Mouse (Mus musculus): ENCODE measurements at regions not wholly inside any gene's neighbourhood (a gene's known extent, or its start where the extent isn't known, plus 50 kb on each side); places are given as distances from the start of the nearest gene placed in this dataset.

DNA sequence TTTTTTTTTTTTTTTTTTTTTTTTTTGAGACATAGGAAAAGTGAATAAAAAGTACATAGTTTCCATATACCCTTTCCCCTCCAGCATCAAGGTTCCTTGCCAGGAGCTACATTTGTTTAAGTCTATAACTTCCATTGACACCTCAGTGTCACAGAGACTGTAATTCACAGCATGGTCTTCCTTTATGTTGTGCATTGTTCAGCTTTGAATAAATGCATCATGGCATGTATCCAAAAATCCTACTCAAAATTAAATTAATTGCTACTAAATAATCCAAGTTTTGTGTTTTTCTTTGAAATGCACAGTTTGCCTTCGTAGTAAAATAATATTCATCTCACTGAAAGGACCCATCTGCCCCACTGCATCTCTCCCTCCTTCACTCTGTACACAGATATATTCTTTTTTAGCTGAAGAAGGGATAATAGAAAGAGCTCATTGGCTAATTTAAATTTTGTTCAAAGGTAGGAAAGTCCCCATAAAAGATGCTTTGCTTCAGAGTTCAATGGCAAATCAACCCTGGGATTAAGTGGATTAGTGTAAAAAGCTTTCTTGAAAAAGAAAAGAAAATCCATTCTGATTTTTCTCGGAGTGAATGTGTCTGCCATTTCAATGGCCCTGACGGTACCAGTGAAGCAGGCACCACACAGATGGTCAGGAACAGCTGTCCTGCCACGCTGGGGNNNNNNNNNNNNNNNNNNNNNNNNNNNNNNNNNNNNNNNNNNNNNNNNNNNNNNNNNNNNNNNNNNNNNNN is 301.3 kb upstream of the Marcks start:
- ATAC-seq = no peak

DNA sequence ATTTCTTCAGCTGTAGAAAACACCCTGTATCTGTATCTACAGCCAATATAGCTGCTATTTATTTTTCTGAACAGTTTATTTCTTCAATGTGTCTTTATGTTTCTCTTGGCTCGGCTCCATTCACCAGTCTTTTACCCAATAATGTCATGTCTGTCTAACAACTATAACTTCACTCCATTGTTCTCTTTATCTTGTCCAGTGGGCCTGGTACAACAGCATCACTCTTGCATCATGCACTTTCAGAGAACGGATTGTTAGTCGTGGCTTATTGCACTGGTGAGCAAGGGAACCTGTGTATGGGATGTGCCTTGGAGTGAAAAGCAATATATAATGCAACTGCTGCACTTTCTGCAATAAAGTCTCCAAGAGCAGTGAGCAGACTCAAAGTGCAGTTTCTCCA is 299.6 kb upstream of the Marcks start:
- no peak for ATAC-seq

DNA sequence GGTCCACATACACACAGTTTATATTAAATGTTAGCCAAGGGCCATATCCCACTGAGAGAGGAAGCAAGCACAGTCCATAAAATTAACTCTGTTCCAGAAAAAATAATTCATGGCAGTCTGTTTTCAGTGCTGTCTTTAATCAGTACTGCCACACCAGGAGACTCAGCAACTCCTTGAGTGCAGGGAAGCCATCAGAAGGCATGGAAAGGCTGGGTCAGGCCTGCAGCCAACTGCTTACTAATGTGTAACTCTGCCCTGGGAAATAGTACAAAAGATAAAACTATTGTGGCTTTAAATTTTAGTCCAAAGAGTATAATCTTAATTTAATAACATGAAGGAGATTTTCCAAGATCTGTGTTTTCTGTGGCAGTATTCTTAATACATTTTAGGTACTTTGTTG is 298.1 kb upstream of the Marcks start:
- no peak for ATAC-seq

DNA sequence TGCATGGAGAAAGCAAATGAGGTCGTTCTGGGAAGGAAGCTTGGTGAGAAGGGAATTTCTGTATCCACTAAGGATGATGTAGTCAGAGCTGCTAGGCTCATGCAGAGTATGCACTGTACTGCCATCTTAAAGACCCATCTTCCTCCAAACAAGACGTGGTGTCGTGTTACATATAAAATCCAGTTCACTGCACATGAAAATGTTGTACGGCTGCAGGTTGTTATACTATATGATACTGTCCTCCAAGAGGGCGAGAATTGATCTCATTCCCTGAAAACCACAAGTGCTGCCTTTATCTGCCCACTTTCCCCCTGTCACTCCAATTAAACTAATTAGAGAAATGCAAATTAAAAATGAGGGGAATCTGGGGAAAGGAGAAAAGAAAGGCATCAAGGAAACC is 295.5 kb upstream of the Marcks start:
- ATAC-seq = no peak

DNA sequence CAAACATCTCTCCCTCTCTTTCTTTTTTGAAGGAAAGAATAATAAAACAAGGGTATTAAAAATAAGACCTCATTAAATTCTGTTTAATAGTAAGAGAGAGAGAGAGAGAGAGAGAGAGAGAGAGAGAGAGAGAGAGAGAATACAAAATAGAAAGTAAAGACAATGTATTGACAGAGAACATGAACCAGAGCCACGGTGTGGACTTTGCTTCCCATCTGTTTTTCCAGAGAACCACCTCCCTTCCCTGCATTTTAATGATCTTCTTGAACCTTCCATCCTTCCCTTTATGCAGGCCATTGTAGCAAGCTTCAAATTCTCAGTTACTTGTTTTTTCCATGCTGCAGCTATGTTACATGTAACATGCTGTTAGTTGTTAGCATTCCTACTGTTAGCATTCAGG is 284.3 kb upstream of the Marcks start:
- no peak for ATAC-seq

DNA sequence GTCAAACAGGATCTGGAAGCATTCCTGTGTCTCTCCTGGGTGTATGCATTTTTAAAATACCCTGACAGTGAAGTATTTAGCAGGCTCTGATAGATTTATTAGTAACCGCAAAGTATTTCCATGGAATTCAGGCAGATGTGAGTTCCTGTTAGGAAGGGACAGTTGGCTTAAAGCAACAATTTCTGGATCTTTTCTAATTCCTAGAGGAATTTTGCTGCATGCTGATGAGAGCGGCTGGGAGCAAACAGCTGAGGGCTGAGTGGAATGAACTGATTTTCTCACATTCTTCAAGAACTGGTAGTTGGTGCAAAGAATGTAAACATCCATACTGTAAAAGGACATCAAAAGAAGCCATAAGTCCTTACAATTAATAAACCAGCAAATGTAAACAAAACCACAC is 283.9 kb upstream of the Marcks start:
- no peak for ATAC-seq

DNA sequence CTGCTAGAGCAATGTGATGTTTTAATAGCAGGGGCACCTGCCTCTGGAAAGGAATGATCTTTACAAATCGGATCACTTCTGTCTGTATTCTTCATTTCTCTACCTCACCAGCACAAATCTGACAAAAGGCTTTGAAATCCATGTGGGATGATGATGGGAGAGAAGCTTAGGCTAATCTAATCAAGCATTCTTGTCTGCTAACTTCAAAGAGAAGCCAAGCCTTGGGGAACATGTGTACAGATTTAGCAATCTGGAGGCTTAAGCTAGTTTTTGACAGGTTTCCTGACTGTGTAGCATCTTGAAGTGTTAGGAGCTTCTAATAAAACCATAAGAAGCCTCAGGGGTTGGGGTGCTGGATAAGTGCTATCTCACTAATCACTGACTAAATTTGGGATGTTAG is 277.6 kb upstream of the Marcks start:
- ATAC-seq = no peak

DNA sequence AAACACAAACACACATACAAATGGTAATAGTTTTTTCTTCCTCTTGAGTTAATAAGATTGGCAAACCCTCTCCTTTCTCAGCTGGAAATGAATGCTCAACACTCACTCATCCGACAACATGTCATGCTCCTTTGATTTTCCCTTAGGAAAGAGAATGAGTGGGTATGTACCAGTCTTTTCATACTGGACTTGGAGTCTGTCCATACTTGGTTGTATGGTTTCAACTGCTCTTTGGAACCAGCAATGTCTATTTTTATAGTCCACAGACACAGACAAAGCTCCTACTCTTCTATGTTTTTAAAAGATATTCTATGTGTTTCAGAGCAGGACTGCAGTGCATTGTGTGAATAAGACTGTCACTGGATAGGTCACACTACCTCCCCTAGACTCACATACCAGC is 273.7 kb upstream of the Marcks start:
- ATAC-seq = no peak

DNA sequence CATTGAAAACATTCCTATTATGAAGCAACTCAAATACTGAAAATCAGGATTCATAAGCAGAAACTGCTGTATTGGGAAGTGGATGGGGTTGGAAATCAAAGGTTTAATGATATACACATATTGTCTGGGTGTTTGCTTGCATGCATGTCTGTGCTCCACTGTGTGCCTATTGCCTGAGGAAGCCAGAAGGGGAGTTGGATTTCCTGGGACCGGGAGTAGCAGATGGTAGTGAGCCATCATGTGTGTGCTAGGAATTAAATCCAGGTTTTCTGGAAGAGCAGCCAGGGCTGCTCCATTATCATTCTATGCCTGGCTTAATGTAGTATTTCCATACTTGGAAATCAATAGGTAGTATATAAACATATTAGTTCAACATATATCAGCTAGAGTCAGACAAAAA is 271.0 kb upstream of the Marcks start:
- no peak for ATAC-seq

DNA sequence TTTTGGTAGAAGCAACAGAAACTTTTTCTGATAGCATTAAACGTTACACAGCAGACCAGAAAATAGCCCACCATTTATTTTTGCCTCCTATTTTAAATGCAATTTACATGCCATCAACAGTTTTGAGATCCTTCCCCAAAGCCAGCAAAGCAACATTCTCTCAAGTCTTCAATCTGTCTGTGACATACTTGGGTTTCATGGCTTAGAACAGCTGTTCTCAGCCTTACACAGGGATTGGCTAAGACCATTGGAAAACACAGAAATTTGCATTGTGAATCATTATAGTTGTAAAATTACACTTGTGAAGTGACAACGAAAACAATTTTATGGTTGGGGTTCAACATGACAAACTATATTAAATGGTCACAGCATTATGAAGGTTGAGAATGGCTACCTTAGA is 268.8 kb upstream of the Marcks start:
- no peak for ATAC-seq

DNA sequence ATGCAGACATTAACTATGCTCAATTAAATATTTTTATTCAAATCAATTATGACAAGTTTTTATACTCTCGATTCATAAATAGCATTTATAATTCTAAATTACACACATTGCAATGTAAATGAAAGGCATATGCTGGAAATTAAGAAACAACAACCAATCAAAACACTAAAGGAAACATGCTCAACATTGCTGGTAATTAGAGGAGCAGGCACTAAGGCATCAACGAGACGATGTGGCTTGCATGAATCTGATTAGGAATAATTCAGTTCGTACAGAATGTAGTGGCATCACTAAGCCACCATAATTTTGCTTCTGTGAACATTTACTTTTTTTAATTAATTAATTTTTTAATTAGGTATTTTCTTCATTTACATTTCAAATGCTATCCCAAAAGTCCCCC is 266.2 kb upstream of the Marcks start:
- ATAC-seq = no peak

DNA sequence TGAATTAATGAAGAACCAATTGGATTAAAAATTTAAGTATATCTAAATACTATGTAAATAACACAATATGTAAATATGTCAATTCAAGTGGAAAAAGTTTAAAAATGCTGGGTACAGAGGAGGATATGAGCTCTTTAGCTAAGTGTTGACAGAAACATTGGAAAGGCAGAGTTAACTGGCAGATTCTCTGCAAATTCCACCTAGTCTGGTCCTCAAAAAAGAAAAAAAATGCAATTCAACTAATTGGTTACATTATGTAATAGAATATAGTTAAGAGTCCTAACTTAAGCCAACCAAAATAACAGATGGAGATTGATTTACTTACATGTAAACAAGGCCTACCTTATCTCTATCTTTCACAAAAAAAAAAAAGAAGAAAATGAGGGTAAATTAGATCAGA is 265.7 kb upstream of the Marcks start:
- no peak for ATAC-seq

DNA sequence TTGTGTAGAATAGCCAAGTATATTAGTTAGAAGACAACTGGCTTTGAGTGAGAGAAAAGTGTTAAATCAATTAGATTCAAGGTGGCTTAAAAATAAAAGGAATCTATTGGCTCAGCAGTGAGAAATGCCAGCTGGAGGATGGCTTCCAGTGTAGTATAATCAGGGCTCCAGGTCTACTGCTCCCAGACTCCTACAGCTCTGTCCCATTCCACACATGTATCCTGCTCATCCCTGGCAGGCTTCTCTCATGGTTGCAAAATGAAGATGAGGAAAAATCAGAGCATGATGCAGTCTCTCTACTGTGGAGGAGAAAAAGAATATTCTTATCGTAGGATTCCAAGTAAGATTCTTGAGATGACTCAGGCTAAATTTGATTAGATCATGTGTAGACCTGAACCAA is 263.7 kb upstream of the Marcks start:
- ATAC-seq = no peak

DNA sequence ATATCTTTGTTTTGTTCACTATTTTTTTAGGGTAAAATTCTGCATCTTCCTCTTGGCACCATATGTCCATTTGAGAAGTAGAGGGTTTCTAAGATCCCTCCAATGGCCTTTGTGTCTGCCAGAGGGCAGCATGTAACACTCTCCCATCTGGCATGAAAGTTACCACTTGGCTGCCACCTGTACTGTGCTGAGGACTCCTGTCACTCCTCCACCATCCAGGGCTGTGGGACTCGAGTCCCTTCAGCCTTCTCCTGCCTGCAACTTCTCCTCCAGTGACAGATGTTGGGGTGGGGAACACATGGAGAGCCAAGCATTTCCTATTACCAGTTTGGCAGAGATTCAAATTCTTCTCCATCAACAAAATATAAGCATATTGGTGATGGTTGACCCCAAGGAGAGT is 262.3 kb upstream of the Marcks start:
- no peak for ATAC-seq

DNA sequence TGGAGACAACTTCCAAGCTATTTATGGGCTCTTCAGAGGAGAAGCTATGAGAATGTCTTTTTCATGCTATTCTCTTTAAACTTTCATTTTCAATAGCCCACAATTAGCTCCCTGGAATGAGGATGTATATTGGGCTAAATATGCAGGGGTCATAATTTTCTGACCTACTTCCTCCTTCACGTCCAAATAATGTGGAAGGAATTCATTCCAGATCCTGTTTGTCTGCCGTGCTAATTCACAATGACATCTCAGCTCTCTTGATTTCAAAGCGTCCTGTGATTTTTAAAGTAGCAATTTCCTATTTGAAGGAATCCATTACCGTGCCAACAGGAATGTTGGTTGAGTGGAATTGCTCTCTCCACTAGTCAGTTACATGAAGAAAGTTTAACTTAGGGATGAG is 261.7 kb upstream of the Marcks start:
- ATAC-seq = no peak

DNA sequence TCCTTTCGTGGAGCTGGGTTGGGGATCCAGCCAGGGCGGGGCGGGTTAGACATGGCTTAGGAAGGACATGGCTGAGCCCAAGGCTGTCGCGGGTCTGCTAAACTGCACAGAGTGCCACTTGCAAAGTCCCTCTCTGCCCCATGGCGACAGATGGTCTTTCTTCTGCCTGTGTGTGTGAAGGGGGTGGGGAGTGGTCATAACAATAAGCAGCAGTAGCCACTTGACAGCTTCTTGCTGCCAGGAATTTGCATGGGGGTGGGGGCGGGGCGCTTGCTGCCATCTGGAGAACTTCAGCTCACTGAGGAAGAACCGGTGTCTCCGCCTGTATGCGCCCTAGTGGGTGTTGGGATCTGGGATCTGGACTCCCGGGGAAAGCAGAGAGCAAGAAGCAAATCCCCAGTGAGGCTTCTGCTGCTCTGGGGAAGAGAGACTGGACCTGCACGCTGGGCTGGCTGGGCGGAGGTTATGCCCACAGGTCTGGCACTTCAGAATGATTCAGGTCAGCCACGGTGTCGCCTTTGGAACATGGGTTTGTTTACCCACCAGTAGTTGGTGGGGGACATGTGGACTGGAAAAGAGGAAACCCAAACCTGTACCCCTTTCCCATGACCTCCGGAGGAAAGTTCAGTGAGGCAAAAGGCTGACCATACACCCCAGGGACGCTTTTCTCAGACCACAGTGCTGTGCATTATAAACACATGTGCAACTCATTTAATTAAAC is 258.7 kb upstream of the Marcks start:
- no peak for ATAC-seq

DNA sequence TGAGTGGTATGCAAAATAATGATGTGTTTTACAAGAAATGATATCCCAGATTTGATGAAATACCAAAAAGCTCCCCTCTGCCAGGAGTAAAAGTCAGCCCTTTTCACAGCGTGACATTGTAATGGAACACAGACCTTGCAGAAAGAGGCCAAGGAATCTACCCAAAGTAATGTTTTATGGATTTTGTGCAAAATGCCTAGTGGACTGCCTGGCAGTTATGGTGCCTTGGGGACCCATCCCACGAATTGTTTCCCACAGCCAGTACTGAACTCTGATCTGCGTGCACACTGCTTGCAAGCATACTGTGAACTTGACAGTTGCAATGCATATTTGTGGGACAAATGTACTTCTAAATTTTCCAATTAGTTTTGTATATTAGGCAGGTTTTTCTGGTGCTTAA is 251.3 kb upstream of the Marcks start:
- ATAC-seq = no peak

DNA sequence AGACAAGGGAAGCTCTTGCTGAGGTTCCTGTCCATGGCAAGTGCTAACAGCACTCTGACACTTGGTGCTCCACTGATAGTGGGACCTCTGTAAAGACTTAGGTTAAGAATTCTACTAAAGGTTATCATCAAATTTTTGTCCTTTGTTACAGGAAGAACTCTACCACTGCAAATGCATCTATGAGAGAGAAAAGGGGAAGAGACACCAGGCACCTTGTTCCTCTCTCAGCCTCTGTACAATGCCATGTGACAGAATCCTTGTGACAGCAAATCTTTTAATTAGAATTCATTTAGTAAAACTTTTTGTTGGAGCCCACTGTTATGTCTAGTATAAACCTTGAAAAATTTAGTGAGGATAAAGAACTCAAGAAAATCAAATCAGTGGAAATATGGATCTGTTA is 247.5 kb upstream of the Marcks start:
- no peak for ATAC-seq

DNA sequence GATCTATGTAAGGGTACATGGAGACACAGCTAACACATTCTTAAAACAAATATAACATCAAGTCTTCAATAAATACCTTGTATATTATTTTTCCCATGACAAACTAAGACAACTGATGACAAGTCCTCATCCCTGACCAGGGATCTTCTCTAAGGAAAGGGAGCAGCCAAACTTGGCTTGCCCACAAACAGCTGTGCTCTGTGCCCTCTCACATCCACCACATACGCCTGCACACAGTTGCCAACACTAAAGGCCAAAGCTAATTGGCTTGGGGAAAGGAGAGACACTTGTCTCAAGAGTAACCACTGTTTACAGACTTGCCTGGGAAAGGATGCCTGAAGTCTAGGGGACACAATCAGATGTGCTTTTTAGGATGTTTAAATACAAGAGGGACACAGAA is 241.3 kb upstream of the Marcks start:
- ATAC-seq = no peak

DNA sequence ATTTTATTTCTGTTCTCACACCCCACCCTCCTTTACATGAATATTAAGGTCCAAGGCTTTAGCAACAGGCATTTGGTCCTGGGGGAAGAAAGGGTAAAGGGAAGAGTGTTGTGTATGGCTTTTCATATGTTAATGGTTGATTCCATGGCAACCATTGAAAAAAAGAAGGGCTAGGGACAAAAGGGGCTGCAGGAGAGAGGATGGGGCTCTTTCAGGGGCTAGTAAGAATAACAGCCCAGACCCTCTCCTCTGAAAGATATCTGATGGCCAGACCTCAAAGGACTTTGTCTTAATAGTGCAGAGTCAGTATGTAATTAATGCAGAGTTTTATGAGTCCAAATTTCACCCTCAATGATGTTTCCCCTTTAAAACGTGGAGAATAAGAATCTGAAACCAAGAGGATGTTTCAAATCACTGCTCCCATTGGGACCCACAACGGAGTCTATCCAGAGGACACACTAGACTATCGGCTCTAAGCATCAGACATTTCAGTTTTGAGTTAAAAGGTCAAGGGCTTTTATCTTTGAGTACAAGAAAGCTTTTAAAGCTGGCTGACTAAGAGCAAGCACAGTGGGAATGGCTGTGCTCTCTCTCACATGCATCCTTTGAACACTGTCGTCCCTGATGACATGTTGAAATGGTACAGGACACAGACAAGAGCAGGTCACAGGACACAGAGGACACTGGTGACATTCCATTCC is 239.4 kb upstream of the Marcks start:
- ATAC-seq = no peak

DNA sequence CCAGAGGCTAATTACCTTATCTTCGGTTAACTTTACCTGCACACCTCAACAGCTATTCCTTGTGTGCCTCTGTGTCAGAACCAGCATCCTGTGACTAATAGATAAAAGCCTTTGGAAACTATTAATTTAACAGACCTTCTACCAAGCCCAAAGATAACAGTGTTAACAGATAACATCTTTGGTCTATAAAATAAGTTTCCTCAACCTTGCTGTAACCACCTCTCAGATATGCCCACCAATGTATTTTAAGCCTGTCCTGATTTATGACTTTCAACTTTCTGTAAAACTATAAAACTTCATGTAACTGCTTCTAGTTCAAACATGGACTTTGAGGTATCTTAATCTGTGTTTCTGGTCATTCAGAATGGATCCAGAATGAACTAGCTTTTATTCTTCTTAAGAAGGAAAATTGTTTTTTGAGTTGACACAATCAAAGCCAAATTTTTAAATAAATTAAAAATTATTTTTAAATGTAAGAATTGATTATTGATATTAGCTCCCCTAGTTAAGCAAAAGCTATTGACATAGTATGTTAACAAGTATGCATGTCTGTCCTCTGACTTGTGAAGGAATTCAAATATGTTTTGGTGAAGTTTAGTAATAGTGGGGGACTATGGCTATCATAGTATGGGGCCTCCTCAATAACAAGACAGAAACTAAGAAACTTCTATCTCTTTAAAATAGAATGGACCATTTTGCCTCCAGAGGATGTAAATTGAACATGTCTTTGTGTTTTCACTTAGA is 238.7 kb upstream of the Marcks start:
- no peak for ATAC-seq

DNA sequence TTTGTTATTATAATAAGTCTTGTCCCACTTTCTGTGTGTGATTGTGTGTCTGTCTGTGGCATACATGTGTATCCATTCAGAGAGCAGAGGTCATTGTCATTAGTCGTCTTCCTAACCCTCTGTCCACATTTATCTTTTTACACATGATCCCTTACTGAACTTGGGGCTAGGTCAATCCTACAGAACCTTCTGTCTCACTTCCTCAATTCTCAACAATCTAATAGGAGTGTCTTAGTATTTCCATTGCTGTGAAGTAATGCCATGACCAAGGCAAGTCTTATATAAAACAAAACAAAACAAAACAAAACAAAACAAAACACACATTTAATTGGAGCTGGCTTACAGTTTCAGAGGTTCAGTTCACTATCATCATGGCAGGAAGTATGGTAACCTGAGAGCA is 237.5 kb upstream of the Marcks start:
- no peak for ATAC-seq

DNA sequence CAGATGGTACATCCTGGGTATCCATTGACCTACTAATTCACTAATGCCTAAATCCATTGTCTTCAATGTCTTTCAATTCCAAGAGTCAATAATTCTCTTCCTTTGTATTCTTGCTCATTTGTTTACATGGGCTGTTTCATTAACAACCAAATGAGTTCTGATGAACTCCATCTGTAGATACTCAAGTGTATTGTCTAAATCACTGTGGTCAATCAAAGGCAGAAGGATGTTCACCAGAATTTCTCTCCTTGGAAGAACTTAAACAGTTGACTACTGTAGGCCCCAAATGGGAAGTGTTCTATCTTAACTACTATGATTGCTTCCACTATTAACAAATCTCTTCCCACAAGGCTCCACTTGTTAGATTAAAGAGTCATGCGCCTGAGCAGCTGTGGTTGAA is 236.9 kb upstream of the Marcks start:
- no peak for ATAC-seq

All from CD4-positive, CD25-positive, alpha-beta regulatory T cell, adult 4 months (primary cell).